Mouse (Mus musculus) hindbrain, embryonic 12.5 days (tissue): ENCODE data around the gene Sult3a1. TPM values are rescaled to one million over a fixed set of nuclear protein-coding genes. Genes with fewer than 3 reads are reported as not detected.
"Not testable (repeated sequence)": the region's sequence is repeated elsewhere in the genome, so short reads cannot be mapped to it uniquely, and the experiment has no call there.

Experiments used
- ATAC-seq: fragments of 200-750 bp; cut with Nextera tagmentation; 2 replicates; pipeline ENCODE4 v1.8.0; 2017; ENCODE audit warnings: moderate TSS enrichment; ENCODE audit not compliant: low FRiP score
- H3K27ac ChIP-seq: fragments of 300-500 bp; sonication (generic); 2 replicates; pipeline ENCODE4 v1.5.1; 2016; ENCODE audit warnings: mild to moderate bottlenecking
- H3K27me3 ChIP-seq: fragments of 300-500 bp; sonication (generic); 2 replicates; pipeline ENCODE4 v1.6.1; 2016; ENCODE audit warnings: mild to moderate bottlenecking
- H3K36me3 ChIP-seq: fragments of 300-500 bp; sonication (generic); 2 replicates; pipeline ENCODE4 v1.6.1; 2016; ENCODE audit warnings: mild to moderate bottlenecking
- H3K4me1 ChIP-seq: fragments of 300-500 bp; sonication (generic); 2 replicates; pipeline ENCODE4 v1.6.1; 2016
- H3K4me2 ChIP-seq: fragments of 300-500 bp; sonication (generic); replicated peaks from 2 replicates; pipeline ENCODE4 v1.6.1; 2016; ENCODE audit warnings: mild to moderate bottlenecking
- H3K4me3 ChIP-seq: fragments of 300-500 bp; sonication (generic); 2 replicates; pipeline ENCODE4 v1.5.1; 2016; ENCODE audit warnings: mild to moderate bottlenecking
- H3K9ac ChIP-seq: fragments of 300-500 bp; sonication (generic); 2 replicates; pipeline ENCODE4 v1.6.1; 2016; ENCODE audit warnings: mild to moderate bottlenecking, moderate library complexity
- H3K9me3 ChIP-seq: fragments of 300-500 bp; sonication (generic); replicated peaks from 2 replicates; pipeline ENCODE4 v1.6.1; 2016; ENCODE audit warnings: mild to moderate bottlenecking
- WGBS: fragments of 180-500 bp; shearing (Covaris S2); methylation state at CpG from one replicate; pipeline ENCODE4 v1.1.7; 2016; 5-methylcytosine and 5-hydroxymethylcytosine counted together
- polyA plus RNA-seq: library from polyadenylated mRNA; unstranded; fragments of >200 nt; fragmentation: Nextera tagmentation; extraction: Ambion mirVana; gene quantifications from 2 replicates; pipeline ENCODE4 v1.2.1, GENCODE M21; 2016

The Sult3a1 gene
- polyA plus RNA-seq, result not detected in 2 replicates

DNA sequence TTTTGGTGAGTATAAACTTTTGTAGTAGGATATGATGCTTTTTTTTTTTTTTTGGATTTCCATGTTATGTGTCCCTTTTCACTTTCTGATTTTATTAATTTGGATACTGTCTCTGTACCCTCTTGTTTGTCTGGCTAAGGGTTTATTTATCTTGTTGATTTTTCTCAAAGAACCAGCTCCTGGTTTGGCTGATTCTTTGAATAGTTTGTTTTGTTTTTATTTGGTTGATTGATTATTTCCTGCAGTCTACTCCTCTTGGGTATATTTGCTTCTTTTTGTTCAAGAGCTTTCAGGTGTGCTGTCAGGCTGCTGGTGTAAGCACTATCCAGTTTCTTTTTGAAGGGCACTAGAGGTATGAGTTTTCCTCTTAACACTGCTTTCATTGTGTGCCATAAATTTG is at the start of gene Sult3a1:
Gene Sult3a1, plus strand, starts transcription at position 301 of the 400 bp plus-strand sequence.
- no peak for ATAC-seq
- H3K4me1 ChIP-seq, result no peaks in the 10 kb centered on the region
- H3K4me3 ChIP-seq, result no peak within 1 kb of the TSS
- no peak within 1 kb of the TSS for H3K27ac ChIP-seq
- H3K9ac ChIP-seq, result no peak within 1 kb of the TSS
- H3K36me3 ChIP-seq, result no peaks in the 10 kb centered on the region
- H3K27me3 ChIP-seq, result no peaks in the 10 kb centered on the region
- no peak within 1 kb of the TSS for H3K4me2 ChIP-seq
- H3K9me3 ChIP-seq, result no peaks in the 10 kb centered on the region

DNA sequence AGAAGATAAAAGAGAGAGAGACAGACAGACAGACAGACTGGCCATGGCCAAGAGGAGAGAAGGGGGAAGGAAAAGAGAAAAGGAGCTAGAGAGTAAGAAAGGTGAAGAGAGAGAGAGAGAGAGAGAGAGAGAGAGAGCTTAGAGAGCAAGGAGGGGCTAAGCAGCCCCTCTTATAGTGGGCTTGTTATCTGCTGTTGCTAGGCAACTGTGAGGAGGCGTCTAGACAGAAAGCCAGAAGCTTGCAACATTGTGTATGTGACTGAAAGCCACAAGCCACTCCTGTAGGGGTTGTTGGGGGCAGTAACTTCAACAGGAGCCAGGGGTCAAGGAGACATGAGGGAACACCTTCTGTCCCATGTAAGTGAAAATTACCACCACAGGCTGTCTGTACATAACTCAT is 45.7 kb upstream of the Sult3a1 start:
- H3K9ac ChIP-seq, result no peak overlapping the region
- H3K9me3 ChIP-seq, result no peaks in the 10 kb centered on the region
- no peak overlapping the region for H3K27ac ChIP-seq
- no peak overlapping the region for H3K4me2 ChIP-seq
- 21% methylated on average over 1 of the region's 1 CpGs for WGBS
- no peaks in the 10 kb centered on the region for H3K4me1 ChIP-seq
- no peak overlapping the region for H3K4me3 ChIP-seq
- no peak for ATAC-seq
- no peaks in the 10 kb centered on the region for H3K27me3 ChIP-seq
- H3K36me3 ChIP-seq, result no peaks in the 10 kb centered on the region

DNA sequence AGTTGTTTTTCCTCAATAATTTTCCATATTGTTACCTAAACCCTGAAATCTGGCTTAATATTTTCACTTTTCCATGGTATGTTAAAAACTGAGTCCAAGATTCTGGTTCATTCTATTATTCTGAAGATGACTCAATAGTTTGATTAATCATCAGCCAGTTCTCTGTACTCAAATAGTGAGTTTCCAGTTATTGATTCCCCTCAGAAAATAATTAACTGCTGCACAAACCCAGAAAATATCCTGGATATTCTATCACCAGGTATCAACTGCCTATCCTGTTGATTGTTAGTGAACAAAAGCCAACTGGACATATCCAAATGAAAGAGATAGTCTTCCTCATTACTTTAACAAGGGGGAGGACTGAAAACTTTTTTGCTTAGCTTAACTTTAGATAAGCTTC is 43.3 kb upstream of the Sult3a1 start:
- Histone ChIP-seq H3K9ac (no peak overlapping the region), H3K4me2 (no peak overlapping the region), H3K9me3 (no peaks in the 10 kb centered on the region), H3K4me3 (no peak overlapping the region), H3K36me3 (no peaks in the 10 kb centered on the region), H3K27me3 (no peaks in the 10 kb centered on the region), H3K27ac (no peak overlapping the region), H3K4me1 (no peaks in the 10 kb centered on the region)
- no peak for ATAC-seq

DNA sequence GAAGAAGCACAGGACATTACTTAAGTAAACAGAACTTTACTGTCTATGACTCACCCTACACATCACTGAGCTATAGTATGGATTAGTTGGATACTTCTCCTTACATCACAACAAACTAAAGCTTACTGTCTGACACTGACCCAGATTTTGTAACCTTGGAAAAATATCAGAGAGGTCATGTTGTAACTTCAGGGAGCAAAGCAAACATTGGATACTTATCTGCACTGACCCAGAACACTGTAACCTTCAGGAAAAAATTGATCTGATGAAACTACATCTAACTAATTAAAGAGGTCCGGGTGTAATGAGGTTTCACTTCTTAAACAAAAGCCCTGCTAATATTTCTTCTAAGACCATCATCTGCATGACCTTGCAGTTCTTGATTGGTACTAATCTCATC is 40.6 kb upstream of the Sult3a1 start:
- Histone ChIP-seq H3K4me3 (no peak overlapping the region), H3K9ac (no peak overlapping the region), H3K4me2 (no peak overlapping the region), H3K9me3 (no peaks in the 10 kb centered on the region), H3K27ac (no peak overlapping the region), H3K36me3 (no peaks in the 10 kb centered on the region), H3K4me1 (no peaks in the 10 kb centered on the region), H3K27me3 (no peaks in the 10 kb centered on the region)
- 75% methylated on average over 1 of the region's 1 CpGs for WGBS
- ATAC-seq, result no peak

DNA sequence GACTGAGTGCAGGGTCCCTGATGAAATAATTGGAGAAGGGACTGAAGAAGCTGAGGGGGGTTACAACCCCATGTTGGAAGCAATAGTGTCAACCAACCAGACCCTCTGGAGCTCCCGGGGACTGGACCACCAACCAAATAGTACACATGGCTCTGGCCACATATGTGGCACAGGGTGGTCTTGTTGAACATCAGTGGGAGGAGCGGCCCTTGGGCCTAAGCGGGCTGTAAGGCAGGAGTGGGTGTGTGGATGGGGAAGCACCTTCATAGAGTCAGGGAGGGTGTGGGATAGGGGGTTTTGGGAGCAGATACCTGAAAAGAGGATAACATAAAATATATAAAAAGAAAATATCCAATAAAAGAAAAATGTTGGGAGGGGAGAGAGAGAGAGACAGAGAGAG is 36.6 kb upstream of the Sult3a1 start:
- no peak for ATAC-seq
- no peaks in the 10 kb centered on the region for H3K27me3 ChIP-seq
- H3K27ac ChIP-seq, result no peak overlapping the region
- H3K9me3 ChIP-seq, result no peaks in the 10 kb centered on the region
- no peak overlapping the region for H3K9ac ChIP-seq
- H3K4me2 ChIP-seq, result no peak overlapping the region
- whole genome bisulfite sequencing, result 99% methylated on average over 3 of the region's 3 CpGs
- no peaks in the 10 kb centered on the region for H3K36me3 ChIP-seq
- no peak overlapping the region for H3K4me3 ChIP-seq
- H3K4me1 ChIP-seq, result no peaks in the 10 kb centered on the region

DNA sequence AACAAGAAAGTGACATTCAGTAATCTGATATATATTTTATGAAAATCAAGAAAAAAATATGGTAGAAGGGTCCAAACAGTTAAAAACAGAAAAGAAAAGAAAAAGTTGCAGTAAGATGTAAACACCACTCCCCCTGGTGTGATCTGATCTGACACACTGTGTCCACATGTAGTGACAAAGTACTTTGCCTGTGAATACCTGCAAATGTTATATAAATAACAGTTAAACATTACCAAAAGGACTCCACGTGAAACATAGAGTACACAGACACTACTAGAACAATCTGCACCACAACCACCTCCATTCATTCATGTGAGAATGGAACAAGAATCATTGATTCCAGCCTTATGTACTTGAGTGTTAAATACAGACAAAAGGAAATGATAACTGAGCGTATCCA is 8.5 kb downstream of the Sult3a1 start:
- no peak for ATAC-seq
- Histone ChIP-seq H3K27me3 (no peaks in the 10 kb centered on the region), H3K9me3 (no peaks in the 10 kb centered on the region), H3K4me1 (no peaks in the 10 kb centered on the region), H3K27ac (no peak overlapping the region), H3K4me2 (no peak overlapping the region), H3K36me3 (no peaks in the 10 kb centered on the region), H3K9ac (no peak overlapping the region), H3K4me3 (no peak overlapping the region)
- WGBS, result 80% methylated on average over 2 of the region's 2 CpGs

DNA sequence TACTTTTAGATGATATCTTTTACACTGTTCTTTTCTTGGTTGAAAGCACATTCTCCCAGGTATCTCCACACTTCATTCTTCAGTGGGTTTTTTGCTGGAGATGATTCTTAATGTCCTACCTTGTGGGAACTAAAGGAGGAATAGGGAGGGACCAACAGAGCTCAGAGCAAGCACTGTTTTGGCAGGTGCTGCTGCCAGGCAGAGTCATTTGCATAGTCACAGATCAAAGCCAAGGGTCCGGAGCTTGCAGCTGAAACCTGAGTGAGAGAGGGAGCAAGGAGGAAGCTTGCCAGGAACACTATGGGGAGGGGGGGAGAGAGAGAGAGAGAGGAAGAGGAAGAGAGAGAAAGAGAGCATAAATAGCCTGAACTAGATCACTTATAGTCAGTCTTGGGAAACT is 12.9 kb downstream of the Sult3a1 start:
- H3K27me3 ChIP-seq, result no peaks in the 10 kb centered on the region
- H3K4me2 ChIP-seq, result no peak overlapping the region
- ATAC-seq, result no peak
- no peaks in the 10 kb centered on the region for H3K4me1 ChIP-seq
- H3K9me3 ChIP-seq, result no peaks in the 10 kb centered on the region
- 35% methylated on average over 1 of the region's 1 CpGs for WGBS
- no peaks in the 10 kb centered on the region for H3K36me3 ChIP-seq
- no peak overlapping the region for H3K4me3 ChIP-seq
- H3K27ac ChIP-seq, result no peak overlapping the region
- H3K9ac ChIP-seq, result no peak overlapping the region

DNA sequence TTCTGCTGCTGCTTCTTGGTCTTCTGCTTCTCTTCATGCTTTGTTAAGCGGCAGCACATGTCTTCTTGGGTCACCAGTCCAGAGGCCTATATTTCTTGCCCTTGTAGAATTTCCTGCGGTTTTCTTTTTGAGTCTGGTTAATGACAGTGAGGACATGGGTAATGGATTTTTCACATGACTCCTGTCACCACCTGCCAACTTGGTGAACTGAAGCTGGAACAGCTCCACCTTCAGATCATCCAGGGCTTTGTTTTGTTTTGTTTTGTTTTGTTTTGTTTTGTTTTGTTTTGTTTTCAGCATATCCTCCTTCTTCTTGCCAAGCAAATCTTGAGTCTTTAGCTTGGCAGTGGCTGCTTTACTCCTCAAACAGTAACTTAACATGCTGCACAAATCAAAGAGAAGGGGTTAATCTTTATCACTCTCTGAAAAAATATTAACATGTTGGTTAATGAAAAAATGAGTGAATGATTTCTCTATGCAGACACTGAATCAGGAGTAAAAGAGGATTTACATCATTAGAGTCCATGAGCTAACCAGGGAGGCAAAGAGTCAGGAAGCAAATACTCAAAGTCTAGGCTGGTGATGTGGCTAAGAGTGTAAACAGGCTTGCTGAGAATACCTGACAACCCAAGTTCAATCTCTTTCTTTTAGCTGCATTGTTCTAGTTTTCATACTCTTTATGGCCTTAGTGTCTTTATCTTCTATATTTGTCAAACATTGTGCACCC is 15.3 kb downstream of the Sult3a1 start:
- Histone ChIP-seq H3K9me3 (no peaks in the 10 kb centered on the region), H3K9ac (no peak overlapping the region), H3K27ac (no peak overlapping the region), H3K4me2 (no peak overlapping the region), H3K27me3 (no peaks in the 10 kb centered on the region), H3K4me1 (no peaks in the 10 kb centered on the region), H3K36me3 (no peaks in the 10 kb centered on the region), H3K4me3 (no peak overlapping the region)
- WGBS, result 79% methylated on average over 2 of the region's 2 CpGs
- no peak for ATAC-seq

DNA sequence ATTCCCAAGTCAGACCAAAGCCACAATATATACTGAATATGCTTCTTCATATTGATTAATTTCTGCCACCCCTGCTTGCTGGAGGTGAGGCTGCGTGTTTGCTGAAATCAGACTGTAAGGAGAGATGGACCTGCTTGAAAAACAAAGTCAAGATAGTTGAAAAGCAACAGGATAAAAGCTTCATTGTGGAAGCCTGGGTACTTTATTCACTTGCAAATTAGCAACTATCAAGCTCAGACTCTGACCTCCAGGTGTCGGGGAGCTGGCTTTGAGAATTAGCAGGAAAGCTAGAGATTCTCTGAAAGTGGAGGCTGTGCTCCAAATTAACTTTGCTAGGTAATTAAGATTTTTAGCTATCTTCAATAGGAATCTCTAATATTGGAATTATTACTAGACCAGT is 24.9 kb downstream of the Sult3a1 start:
- 76% methylated on average over 2 of the region's 2 CpGs for WGBS
- not testable (repeated sequence) for H3K4me2 ChIP-seq, H3K36me3 ChIP-seq, H3K9ac ChIP-seq, H3K9me3 ChIP-seq, H3K27ac ChIP-seq, H3K4me3 ChIP-seq, H3K4me1 ChIP-seq, H3K27me3 ChIP-seq, ATAC-seq

DNA sequence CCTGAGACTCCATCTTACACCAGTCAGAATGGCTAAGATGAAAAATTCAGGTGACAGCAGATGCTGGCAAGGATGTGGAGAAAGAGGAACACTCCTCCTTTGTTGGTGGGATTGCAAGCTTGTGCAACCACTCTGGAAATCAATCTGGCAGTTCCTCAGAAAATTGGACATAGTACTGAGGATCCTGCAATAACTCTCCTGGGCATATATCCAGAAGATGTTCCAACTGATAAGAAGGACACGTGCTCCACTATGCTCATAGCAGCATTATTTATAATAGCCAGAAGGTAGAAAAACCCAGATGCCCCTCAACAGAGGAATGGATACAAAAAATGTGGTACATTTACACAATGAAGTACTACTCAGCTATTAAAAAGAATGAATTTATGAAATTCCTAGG is 44.0 kb downstream of the Sult3a1 start:
- H3K27ac ChIP-seq, H3K4me3 ChIP-seq: not testable (repeated sequence)

DNA sequence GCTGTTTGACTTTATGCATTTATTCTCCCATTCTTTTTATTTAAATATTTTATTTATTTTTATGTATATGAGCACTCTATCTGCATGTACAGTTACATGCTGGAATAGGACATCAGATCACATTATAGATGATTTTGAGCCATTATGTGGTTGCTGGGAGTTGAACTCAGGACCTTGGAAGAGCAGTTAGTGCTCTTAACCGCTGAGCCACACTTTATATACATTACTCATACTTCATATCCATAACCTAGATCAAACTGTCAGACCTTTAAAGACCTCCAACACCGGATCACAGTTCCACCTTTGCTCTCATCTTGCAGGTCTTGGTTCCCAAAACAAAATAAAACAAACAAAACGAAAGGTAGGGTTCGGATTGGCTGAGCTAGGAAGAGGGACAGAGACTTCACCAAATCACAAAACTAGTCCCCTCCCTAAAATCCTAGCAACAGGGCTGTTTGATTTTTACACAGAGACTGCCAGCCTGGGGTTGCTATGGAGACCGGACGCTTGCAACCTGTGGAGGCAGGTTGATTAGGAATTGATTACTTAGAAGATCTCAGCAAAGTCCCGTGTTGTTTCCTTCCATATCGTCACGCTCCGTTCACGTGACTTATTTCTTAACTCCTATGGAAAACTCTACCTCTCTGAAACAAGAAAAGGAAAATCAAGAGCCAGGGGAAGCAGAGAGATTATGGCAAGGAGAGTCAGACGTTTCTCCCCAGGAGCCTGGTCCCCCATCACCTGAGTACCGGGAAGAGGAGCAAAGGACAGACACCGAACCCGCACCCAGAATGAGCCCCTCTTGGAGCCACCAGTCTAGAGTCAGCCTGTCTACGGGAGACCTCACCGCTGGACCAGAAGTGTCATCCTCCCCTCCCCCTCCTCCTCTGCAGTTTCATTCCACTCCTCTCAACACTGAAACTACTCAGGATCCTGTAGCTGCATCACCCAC is 47.3 kb downstream of the Sult3a1 start, which contains the start of gene Rsph4a:
Gene Rsph4a, plus strand, starts transcription at position 582 of the 952 bp plus-strand sequence.
- no peaks in the 10 kb centered on the region for H3K27me3 ChIP-seq
- peak within 1 kb of the TSS; percentile 37 for H3K4me3 ChIP-seq
- H3K9ac ChIP-seq, result peak within 1 kb of the TSS; percentile 33; the same call in 1 of the 2 replicates
- ATAC-seq, result peak; percentile 98
- no peaks in the 10 kb centered on the region for H3K9me3 ChIP-seq
- H3K36me3 ChIP-seq, result no peaks in the 10 kb centered on the region
- WGBS, result 6% methylated on average over 17 of the region's 17 CpGs
- peak within 1 kb of the TSS; percentile 62 for H3K4me2 ChIP-seq
- peaks cover 4% of the 10 kb centered on the region; the same call in 1 of the 2 replicates for H3K4me1 ChIP-seq
- H3K27ac ChIP-seq, result no peak within 1 kb of the TSS

More for the DNA sequence above, 44.0 kb downstream of the Sult3a1 start:
- H3K9me3 ChIP-seq, ATAC-seq, H3K27me3 ChIP-seq, H3K4me1 ChIP-seq, H3K9ac ChIP-seq, H3K36me3 ChIP-seq, H3K4me2 ChIP-seq: not testable (repeated sequence)
- 88% methylated on average over 1 of the region's 1 CpGs for WGBS

DNA sequence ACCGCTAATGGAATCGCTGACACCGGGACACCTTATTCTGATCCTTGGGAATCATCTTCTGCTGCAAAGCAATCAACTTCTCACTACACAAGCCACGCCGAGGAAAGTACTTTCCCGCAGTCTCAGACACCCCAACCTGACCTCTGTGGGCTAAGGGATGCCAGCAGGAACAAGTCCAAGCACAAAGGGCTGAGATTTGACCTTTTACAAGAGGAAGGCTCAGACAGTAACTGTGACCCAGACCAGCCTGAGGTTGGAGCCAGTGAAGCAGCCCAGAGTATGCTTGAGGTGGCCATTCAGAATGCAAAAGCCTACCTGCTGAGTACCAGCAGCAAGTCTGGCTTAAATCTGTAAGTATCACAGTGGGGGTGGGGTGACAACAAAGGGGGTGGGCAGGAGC is 48.0 kb downstream of the Sult3a1 start:
- ATAC-seq, result no peak
- Histone ChIP-seq H3K27me3 (no peaks in the 10 kb centered on the region), H3K9ac (no peak overlapping the region), H3K9me3 (no peaks in the 10 kb centered on the region), H3K4me2 (peak overlapping the region; percentile 62), H3K36me3 (no peaks in the 10 kb centered on the region), H3K4me3 (peak overlapping the region; percentile 37; the same call in 1 of the 2 replicates), H3K4me1 (peaks cover 4% of the 10 kb centered on the region; the same call in 1 of the 2 replicates), H3K27ac (no peak overlapping the region)
- WGBS, result 3% methylated on average over 6 of the region's 6 CpGs
